Mouse (Mus musculus): Measurements from ENCODE around the gene Ccna1. TPM values are rescaled to one million over a fixed set of nuclear protein-coding genes. Genes with fewer than 3 reads are reported as not detected.

Ccna1 gene
- polyA plus RNA-seq, 1 experiment from 2014 or later, result 2.6 TPM

Other genes starting within 250 kb of the Ccna1 start
- gene Rfxap, start 247.7 kb downstream of the Ccna1 start, polyA plus RNA-seq (2016; fragmentation: Nextera tagmentation; extraction: Ambion mirVana), result 35.0 and 35.4 TPM in 2 replicates
- gene Sertm1, start 139.6 kb downstream of the Ccna1 start, polyA plus RNA-seq (2016; fragmentation: Nextera tagmentation; extraction: Ambion mirVana), result not detected in 2 replicates
- gene Spg20, start 56.6 kb upstream of the Ccna1 start, polyA plus RNA-seq (2016; fragmentation: Nextera tagmentation; extraction: Ambion mirVana), result 72.5 and 88.5 TPM in 2 replicates
- 0.06 and 0.08 TPM in 2 replicates for gene Ccdc169, start 81.8 kb upstream of the Ccna1 start, polyA plus RNA-seq (2016; fragmentation: Nextera tagmentation; extraction: Ambion mirVana)
- gene Sohlh2, start 126.5 kb upstream of the Ccna1 start, polyA plus RNA-seq (2016; fragmentation: Nextera tagmentation; extraction: Ambion mirVana), result not detected in 2 replicates
- gene Dclk1, start 186.9 kb upstream of the Ccna1 start, polyA plus RNA-seq (2016; fragmentation: Nextera tagmentation; extraction: Ambion mirVana), result 17.2 and 30.2 TPM in 2 replicates